Mouse (Mus musculus): Measurements from ENCODE around the gene Timm10. TPM values are rescaled to one million over a fixed set of nuclear protein-coding genes. Genes with fewer than 3 reads are reported as not detected.

The Timm10 gene
- polyA plus RNA-seq, 1 experiment from 2014 or later = 29.8 TPM

- Histone ChIP-seq H3K9me3 (replicated peaks; ENCODE audit: control insufficient read depth, low read length) (no peaks in the 10 kb centered on the region), H3K4me2 (ENCODE audit: low read depth, low read length) (no peak overlapping the region), H3K27ac (ENCODE audit: low read length) (no peak overlapping the region), H3K4me1 (ENCODE audit: control insufficient read depth, low read depth, low read length) (peaks cover 9% of the 10 kb centered on the region), H3K4me3 (ENCODE audit: low read depth, low read length) (no peak overlapping the region), H3K27me3 (ENCODE audit: control insufficient read depth, insufficient read depth, low read depth, low read length) (peaks cover 17% of the 10 kb centered on the region), H3K36me3 (ENCODE audit: control insufficient read depth, insufficient read depth) (peaks cover 74% of the 10 kb centered on the region), H3K9ac (ENCODE audit: low read depth, low read length) (no peak overlapping the region)
- 0 out of 2 replicates have a peak, but pooled peaks have one; percentile 1 for ATAC-seq (ENCODE audit: low read depth)
- WGBS (ENCODE audit: insufficient replicate concordance) = 54% methylated on average over 3 of the region's 3 CpGs
These were observed 34.6 kb downstream of the Timm10 start for GRCm38 (mm10) chr2:84861430-84861829.

- 54% methylated on average over 3 of the region's 3 CpGs for WGBS (ENCODE audit: insufficient replicate concordance)
- Histone ChIP-seq H3K4me3 (ENCODE audit: low read depth, low read length) (no peak overlapping the region), H3K36me3 (ENCODE audit: control insufficient read depth, insufficient read depth) (peaks cover 66% of the 10 kb centered on the region)
These were observed 35.4 kb downstream of the Timm10 start for GRCm38 (mm10) chr2:84862231-84862630.

GRCm38 (mm10) chr2:84865616-84866571 is 39.1 kb downstream of the Timm10 start:
- no peaks in the 10 kb centered on the region for H3K9me3 ChIP-seq (replicated peaks; ENCODE audit: control insufficient read depth, low read length)
- no peak for ATAC-seq (ENCODE audit: low read depth)
- H3K4me1 ChIP-seq (ENCODE audit: control insufficient read depth, low read depth, low read length) = peaks cover 12% of the 10 kb centered on the region
- 3% methylated on average over 46 of the region's 47 CpGs for whole genome bisulfite sequencing (ENCODE audit: insufficient replicate concordance)
- H3K9ac ChIP-seq (ENCODE audit: low read depth, low read length) = no peak overlapping the region
- peaks cover 53% of the 10 kb centered on the region for H3K27me3 ChIP-seq (ENCODE audit: control insufficient read depth, insufficient read depth, low read depth, low read length)
- H3K4me3 ChIP-seq (ENCODE audit: low read depth, low read length) = no peak overlapping the region; the same call in none of the 2 replicates
- H3K36me3 ChIP-seq (ENCODE audit: control insufficient read depth, insufficient read depth) = peaks cover 31% of the 10 kb centered on the region
- H3K27ac ChIP-seq (ENCODE audit: low read length) = no peak overlapping the region
- peak overlapping the region; percentile 35 for H3K4me2 ChIP-seq (ENCODE audit: low read depth, low read length)

More at GRCm38 (mm10) chr2:84862231-84862630, 35.4 kb downstream of the Timm10 start:
- no peak for ATAC-seq (ENCODE audit: low read depth)
- H3K9me3 ChIP-seq (replicated peaks; ENCODE audit: control insufficient read depth, low read length) = no peaks in the 10 kb centered on the region
- H3K4me2 ChIP-seq (ENCODE audit: low read depth, low read length) = no peak overlapping the region
- H3K27me3 ChIP-seq (ENCODE audit: control insufficient read depth, insufficient read depth, low read depth, low read length) = peaks cover 25% of the 10 kb centered on the region
- H3K4me1 ChIP-seq (ENCODE audit: control insufficient read depth, low read depth, low read length) = peaks cover 9% of the 10 kb centered on the region
- no peak overlapping the region for H3K27ac ChIP-seq (ENCODE audit: low read length)
- H3K9ac ChIP-seq (ENCODE audit: low read depth, low read length) = no peak overlapping the region

GRCm38 (mm10) chr2:84868521-84868943 is 41.7 kb downstream of the Timm10 start:
- Histone ChIP-seq H3K4me1 (ENCODE audit: control insufficient read depth, low read depth, low read length) (peaks cover 12% of the 10 kb centered on the region), H3K9ac (ENCODE audit: low read depth, low read length) (no peak overlapping the region), H3K27ac (ENCODE audit: low read length) (no peak overlapping the region), H3K27me3 (ENCODE audit: control insufficient read depth, insufficient read depth, low read depth, low read length) (peaks cover 80% of the 10 kb centered on the region), H3K4me3 (ENCODE audit: low read depth, low read length) (no peak overlapping the region), H3K36me3 (ENCODE audit: control insufficient read depth, insufficient read depth) (peaks cover 5% of the 10 kb centered on the region), H3K4me2 (ENCODE audit: low read depth, low read length) (no peak overlapping the region), H3K9me3 (replicated peaks; ENCODE audit: control insufficient read depth, low read length) (no peaks in the 10 kb centered on the region)
- 3% methylated on average over 5 of the region's 5 CpGs for WGBS (ENCODE audit: insufficient replicate concordance)
- ATAC-seq (ENCODE audit: low read depth) = peak; percentile 42; the same call in 1 of the 2 replicates

- H3K9me3 ChIP-seq (replicated peaks; ENCODE audit: control insufficient read depth, low read length) = no peaks in the 10 kb centered on the region
- no peak overlapping the region for H3K4me2 ChIP-seq (ENCODE audit: low read depth, low read length)
- ATAC-seq (ENCODE audit: low read depth) = no peak
- H3K27ac ChIP-seq (ENCODE audit: low read length) = no peak overlapping the region
- peaks cover 84% of the 10 kb centered on the region for H3K27me3 ChIP-seq (ENCODE audit: control insufficient read depth, insufficient read depth, low read depth, low read length)
- WGBS (ENCODE audit: insufficient replicate concordance) = 19% methylated on average over 2 of the region's 2 CpGs
- H3K4me1 ChIP-seq (ENCODE audit: control insufficient read depth, low read depth, low read length) = peaks cover 12% of the 10 kb centered on the region
- H3K36me3 ChIP-seq (ENCODE audit: control insufficient read depth, insufficient read depth) = 0 out of 2 replicates have a peak, but pooled peaks cover under 1% of the 10 kb centered on the region
- H3K4me3 ChIP-seq (ENCODE audit: low read depth, low read length) = no peak overlapping the region
- no peak overlapping the region for H3K9ac ChIP-seq (ENCODE audit: low read depth, low read length)
These were observed 42.2 kb downstream of the Timm10 start for GRCm38 (mm10) chr2:84868977-84869376.

- Histone ChIP-seq H3K4me2 (ENCODE audit: low read depth, low read length) (no peak overlapping the region), H3K4me3 (ENCODE audit: low read depth, low read length) (no peak overlapping the region), H3K4me1 (ENCODE audit: control insufficient read depth, low read depth, low read length) (peaks cover 10% of the 10 kb centered on the region), H3K9ac (ENCODE audit: low read depth, low read length) (no peak overlapping the region), H3K36me3 (ENCODE audit: control insufficient read depth, insufficient read depth) (no peaks in the 10 kb centered on the region), H3K9me3 (replicated peaks; ENCODE audit: control insufficient read depth, low read length) (no peaks in the 10 kb centered on the region), H3K27ac (ENCODE audit: low read length) (no peak overlapping the region), H3K27me3 (ENCODE audit: control insufficient read depth, insufficient read depth, low read depth, low read length) (peaks cover 91% of the 10 kb centered on the region)
- ATAC-seq (ENCODE audit: low read depth) = no peak
- 22% methylated on average over 4 of the region's 4 CpGs for WGBS (ENCODE audit: insufficient replicate concordance)
These were observed 43.9 kb downstream of the Timm10 start for GRCm38 (mm10) chr2:84870623-84871160.

GRCm38 (mm10) chr2:84872105-84872716 is 45.4 kb downstream of the Timm10 start:
- H3K9me3 ChIP-seq (replicated peaks; ENCODE audit: control insufficient read depth, low read length) = no peaks in the 10 kb centered on the region
- 1% methylated on average over 76 of the region's 78 CpGs for WGBS (ENCODE audit: insufficient replicate concordance)
- peak; percentile 35 for ATAC-seq (ENCODE audit: low read depth)

GRCm38 (mm10) chr2:84875842-84876241 is 49.0 kb downstream of the Timm10 start:
- Histone ChIP-seq H3K27me3 (ENCODE audit: control insufficient read depth, insufficient read depth, low read depth, low read length) (peaks cover 63% of the 10 kb centered on the region), H3K4me1 (ENCODE audit: control insufficient read depth, low read depth, low read length) (no peaks in the 10 kb centered on the region; the same call in 1 of the 2 replicates), H3K27ac (ENCODE audit: low read length) (no peak overlapping the region), H3K9me3 (replicated peaks; ENCODE audit: control insufficient read depth, low read length) (no peaks in the 10 kb centered on the region), H3K4me3 (ENCODE audit: low read depth, low read length) (no peak overlapping the region), H3K9ac (ENCODE audit: low read depth, low read length) (no peak overlapping the region), H3K36me3 (ENCODE audit: control insufficient read depth, insufficient read depth) (no peaks in the 10 kb centered on the region), H3K4me2 (ENCODE audit: low read depth, low read length) (no peak overlapping the region)
- WGBS (ENCODE audit: insufficient replicate concordance) = 33% methylated on average over 6 of the region's 6 CpGs
- no peak for ATAC-seq (ENCODE audit: low read depth)

More at GRCm38 (mm10) chr2:84872105-84872716, 45.4 kb downstream of the Timm10 start:
- peaks cover 85% of the 10 kb centered on the region for H3K27me3 ChIP-seq (ENCODE audit: control insufficient read depth, insufficient read depth, low read depth, low read length)
- H3K4me3 ChIP-seq (ENCODE audit: low read depth, low read length) = peak overlapping the region; percentile 42
- no peaks in the 10 kb centered on the region for H3K36me3 ChIP-seq (ENCODE audit: control insufficient read depth, insufficient read depth)
- no peak overlapping the region for H3K27ac ChIP-seq (ENCODE audit: low read length)
- H3K4me1 ChIP-seq (ENCODE audit: control insufficient read depth, low read depth, low read length) = peaks cover 3% of the 10 kb centered on the region
- H3K9ac ChIP-seq (ENCODE audit: low read depth, low read length) = no peak overlapping the region
- peak overlapping the region; percentile 63 for H3K4me2 ChIP-seq (ENCODE audit: low read depth, low read length)
